Mouse (Mus musculus): ENCODE results near the gene Plcb1.

DNA sequence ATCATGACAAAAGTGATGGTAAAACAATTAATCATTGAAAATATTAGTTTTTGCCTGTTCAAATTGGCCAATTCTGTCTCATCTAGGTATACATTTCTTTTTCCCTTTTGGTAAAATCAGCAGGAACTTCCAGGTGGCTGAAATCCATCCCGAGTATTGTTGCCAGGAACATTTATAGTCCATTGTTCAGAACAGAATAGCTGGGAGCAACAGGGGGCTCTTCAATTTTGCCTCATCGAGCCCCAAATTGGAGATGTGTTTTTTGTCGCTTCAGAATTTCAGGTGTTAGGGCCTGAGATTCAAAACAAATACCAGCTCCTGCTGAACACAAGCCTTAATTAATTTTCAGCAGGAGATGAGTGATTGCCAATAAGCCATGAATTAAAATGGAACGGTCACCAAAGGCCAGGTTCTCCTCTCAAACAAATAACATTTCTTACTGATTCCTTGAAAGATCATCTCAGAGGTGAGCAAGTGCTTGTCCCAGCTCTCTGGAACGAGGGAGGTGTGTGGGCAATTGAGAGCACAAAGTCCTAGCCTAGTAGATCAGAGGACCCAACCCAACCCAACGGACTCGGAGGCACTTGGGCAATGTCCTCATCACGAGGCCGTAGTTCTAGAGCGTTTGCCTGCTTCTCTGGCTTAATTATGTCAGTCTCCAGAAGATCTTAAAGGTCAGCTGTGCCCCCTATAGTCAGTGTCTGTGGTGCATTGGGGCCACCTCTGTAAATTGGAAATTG, 136.9 kb downstream of the Plcb1 start:
- TF ChIP-seq CTCF (IDR thresholded peaks at IDR 0.05; ENCODE audit: extremely low read depth, insufficient read depth, low read length) (no peak), POLR2A (IDR thresholded peaks at IDR 0.05; ENCODE audit: extremely low read depth, insufficient read depth, low read length) (no peak)
